Mouse (Mus musculus): Measurements from ENCODE around the gene Eef1akmt3. TPM values are rescaled to one million over a fixed set of nuclear protein-coding genes. Genes with fewer than 3 reads are reported as not detected.
"Not testable (repeated sequence)": the region's sequence is repeated elsewhere in the genome, so short reads cannot be mapped to it uniquely, and the experiment has no call there.

Eef1akmt3 gene
- polyA plus RNA-seq, 1 experiment, result 0.38 TPM

DNA sequence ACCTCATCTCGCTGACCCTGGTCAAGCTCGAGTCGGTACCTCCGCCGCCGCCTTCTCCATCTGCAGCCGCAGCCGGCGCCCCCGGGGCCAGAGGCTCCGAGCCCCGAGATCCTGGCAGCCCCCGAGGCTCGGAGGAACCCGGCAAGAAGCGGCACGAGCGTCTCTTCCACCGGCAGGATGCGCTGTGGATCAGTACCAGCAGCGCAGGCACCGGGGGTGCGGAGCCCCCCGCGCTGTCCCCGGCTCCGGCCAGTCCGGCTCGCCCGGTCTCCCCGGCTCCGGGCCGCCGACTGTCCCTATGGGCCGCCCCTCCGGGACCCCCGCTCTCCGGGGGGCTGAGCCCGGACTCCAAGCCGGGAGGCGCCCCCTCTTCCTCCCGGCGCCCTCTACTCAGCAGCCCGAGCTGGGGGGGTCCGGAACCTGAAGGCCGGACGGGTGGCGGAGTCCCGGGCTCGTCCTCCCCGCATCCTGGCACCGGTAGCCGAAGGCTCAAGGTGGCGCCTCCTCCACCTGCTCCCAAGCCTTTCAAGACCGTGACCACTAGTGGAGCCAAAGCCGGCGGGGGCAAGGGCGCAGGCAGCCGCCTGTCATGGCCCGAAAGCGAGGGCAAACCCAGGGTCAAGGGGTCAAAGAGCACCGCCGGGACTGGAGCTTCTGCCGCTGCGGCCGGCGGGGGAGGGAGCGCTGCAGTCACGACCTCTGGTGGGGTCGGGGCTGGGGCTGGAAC is 38.5 kb upstream of the Eef1akmt3 start:
- H3K4me3 ChIP-seq (replicated peaks; ENCODE audit: extremely low read depth, low read depth, low read length), result no peak overlapping the region
- TF ChIP-seq CTCF (IDR thresholded peaks at IDR 0.05; ENCODE audit: insufficient read depth, low read length) (no peak), POLR2A (IDR thresholded peaks at IDR 0.05; ENCODE audit: borderline replicate concordance, extremely low read depth, low read depth, low read length) (no peak)
- 20% methylated on average over 70 of the region's 70 CpGs for WGBS
- H3K4me1 ChIP-seq (ENCODE audit: control insufficient read depth, insufficient read depth, low read length), result peaks cover 3% of the 10 kb centered on the region
- DNase-seq, result no peak

DNA sequence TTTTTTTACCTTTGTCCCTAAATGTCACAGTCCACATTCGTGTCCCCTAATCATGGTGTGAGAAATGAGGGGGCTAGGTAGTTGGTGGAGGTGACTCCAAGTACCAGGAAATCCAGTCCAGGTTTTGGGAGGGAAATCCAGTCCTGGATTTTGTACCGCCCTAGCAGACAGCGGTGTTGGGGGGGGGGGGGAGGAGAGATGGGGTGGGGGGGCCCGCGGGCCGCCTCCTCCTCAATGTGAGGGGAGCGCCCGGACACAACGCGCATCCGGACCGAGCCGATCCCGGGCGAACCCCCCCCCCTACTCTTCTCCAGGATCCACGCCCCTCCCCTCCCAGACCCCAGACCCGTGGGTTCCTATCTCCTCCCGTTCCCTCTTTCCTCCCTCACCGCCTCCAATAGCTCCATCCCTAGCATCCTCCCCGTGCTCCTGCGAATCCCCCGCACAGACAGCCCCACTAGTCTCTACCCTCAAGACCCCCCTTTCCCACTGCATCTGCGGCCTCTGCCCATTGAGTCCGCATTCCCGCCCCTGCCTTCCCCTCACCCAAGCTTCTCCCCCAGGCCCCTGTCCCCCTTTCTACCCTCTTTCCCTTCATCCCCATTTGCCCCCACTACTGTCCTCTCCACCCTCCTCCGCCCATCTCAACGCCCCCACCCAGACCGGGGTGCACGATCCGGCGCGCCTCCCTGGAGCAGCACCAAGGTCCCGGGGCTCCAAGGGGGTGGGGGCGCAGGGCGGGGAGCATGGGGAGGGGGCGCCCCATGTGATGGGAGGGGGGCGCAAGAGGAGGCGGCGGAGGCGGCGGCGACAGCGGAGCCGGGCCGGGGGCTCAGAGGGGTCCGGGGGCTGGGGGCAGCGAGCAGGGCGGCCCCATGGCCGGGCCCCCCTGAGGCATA is 37.6 kb upstream of the Eef1akmt3 start:
- 12% methylated on average over 47 of the region's 49 CpGs for WGBS
- Histone ChIP-seq H3K4me3 (replicated peaks; ENCODE audit: extremely low read depth, low read depth, low read length) (peak overlapping the region; percentile 13), H3K4me1 (ENCODE audit: control insufficient read depth, insufficient read depth, low read length) (peaks cover 3% of the 10 kb centered on the region)
- TF ChIP-seq CTCF (IDR thresholded peaks at IDR 0.05; ENCODE audit: insufficient read depth, low read length) (no peak), POLR2A (IDR thresholded peaks at IDR 0.05; ENCODE audit: borderline replicate concordance, extremely low read depth, low read depth, low read length) (no peak)
- no peak for DNase-seq

DNA sequence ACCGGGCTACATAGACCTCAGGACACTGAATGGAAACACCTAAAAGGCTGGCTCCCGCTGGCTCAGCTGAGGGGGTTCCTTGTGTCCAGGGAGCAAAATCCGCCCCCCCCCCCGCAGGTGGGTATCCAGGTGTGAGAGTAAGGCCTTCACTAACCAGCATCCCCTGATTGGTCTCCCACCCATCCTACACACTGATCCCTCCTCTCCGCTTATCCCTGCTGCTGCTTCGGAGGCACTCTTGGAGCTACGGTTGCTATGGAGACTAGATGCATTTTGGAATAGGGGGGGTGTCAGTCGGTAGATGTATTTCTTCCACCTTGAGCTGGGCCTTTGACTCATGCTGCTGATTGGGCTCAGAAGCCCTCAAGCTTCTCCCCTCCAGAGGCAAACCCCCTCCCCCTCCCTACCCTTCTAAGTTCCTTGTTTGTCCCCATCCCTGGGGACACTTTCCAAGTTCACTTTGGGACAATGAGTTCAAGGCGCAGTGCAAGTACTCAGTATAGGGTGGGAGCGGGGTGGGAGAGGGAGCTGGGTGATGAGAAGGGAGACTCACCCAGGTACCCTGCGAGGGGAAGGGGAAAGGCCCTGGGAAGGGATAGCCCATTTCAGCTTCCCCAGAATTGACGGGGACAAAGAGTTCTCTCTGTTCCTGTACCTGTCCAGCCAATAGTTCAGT is 36.8 kb upstream of the Eef1akmt3 start:
- 16% methylated on average over 12 of the region's 12 CpGs for whole genome bisulfite sequencing
- H3K4me3 ChIP-seq (replicated peaks; ENCODE audit: extremely low read depth, low read depth, low read length), result no peak overlapping the region
- TF ChIP-seq POLR2A (IDR thresholded peaks at IDR 0.05; ENCODE audit: borderline replicate concordance, extremely low read depth, low read depth, low read length) (no peak), CTCF (IDR thresholded peaks at IDR 0.05; ENCODE audit: insufficient read depth, low read length) (no peak)
- H3K4me1 ChIP-seq (ENCODE audit: control insufficient read depth, insufficient read depth, low read length), result peaks cover 3% of the 10 kb centered on the region
- no peak for DNase-seq

DNA sequence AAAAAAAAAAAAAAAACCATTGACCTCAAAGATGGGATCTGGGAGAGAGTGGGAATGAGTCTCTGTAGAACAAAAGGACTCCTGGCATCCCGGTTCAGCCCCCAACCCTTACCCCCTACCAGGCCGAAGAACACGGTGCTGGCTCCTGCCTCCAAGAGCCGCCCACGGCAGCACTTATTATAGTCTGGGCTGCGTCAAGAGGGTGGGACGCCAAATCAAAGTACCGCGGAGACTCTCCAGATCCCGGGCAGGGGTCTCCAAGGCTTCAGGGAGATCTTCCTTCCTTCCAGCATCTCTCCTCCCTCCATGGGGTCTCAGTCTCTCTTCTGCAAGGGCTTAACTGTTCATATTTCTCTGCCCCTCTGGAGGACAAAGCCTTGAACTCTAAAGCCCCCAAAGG is 36.2 kb upstream of the Eef1akmt3 start:
- H3K4me1 ChIP-seq (ENCODE audit: control insufficient read depth, insufficient read depth, low read length), result peaks cover 3% of the 10 kb centered on the region
- TF ChIP-seq CTCF (IDR thresholded peaks at IDR 0.05; ENCODE audit: insufficient read depth, low read length), result no peak
- TF ChIP-seq POLR2A (IDR thresholded peaks at IDR 0.05; ENCODE audit: borderline replicate concordance, extremely low read depth, low read depth, low read length), result no peak
- DNase-seq, result no peak
- H3K4me3 ChIP-seq (replicated peaks; ENCODE audit: extremely low read depth, low read depth, low read length), result no peak overlapping the region
- 19% methylated on average over 10 of the region's 10 CpGs for WGBS

DNA sequence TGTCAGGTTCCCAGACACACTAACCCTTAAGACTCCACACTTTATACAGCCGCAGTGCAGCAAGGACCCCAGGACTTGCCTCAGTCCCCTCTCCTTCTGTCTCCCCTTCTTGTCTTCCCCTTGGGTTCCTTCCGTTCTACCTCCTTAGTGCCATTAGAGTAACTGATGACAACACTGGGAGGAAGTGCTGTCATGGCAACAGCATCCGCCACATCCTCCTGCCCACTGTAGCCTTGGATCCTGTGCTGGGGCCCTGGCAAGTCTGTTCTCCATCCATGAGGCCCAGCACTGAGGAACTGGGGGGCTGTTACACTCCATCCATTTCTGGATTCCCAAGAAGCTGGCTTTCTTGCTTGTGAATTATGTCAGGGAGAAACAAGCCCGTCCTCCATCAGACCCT is 34.8 kb upstream of the Eef1akmt3 start:
- TF ChIP-seq CTCF (IDR thresholded peaks at IDR 0.05; ENCODE audit: insufficient read depth, low read length), result no peak
- no peak for TF ChIP-seq POLR2A (IDR thresholded peaks at IDR 0.05; ENCODE audit: borderline replicate concordance, extremely low read depth, low read depth, low read length)
- WGBS, result 35% methylated on average over 4 of the region's 4 CpGs
- no peak for DNase-seq
- Histone ChIP-seq H3K4me1 (ENCODE audit: control insufficient read depth, insufficient read depth, low read length) (peaks cover 3% of the 10 kb centered on the region), H3K4me3 (replicated peaks; ENCODE audit: extremely low read depth, low read depth, low read length) (no peak overlapping the region)

DNA sequence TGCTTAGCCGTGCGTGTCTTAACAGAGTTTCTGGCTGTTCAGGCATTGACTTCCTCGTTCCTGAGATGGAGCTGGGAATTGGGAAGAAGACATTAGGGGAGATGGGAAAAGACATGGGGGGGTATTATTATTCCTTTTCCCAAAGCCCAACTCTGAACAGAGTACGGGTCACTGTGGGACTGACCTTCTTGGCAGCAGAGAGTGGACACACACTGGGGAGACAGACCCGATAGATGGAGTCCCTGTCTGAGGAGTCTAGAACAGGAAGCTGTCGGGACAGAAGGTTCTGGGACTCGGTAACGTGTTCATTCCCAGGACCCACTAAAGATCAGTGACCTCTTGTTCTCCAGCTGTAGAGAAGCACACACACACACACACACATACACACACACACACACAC is 34.3 kb upstream of the Eef1akmt3 start:
- H3K4me1 ChIP-seq (ENCODE audit: control insufficient read depth, insufficient read depth, low read length), result peaks cover 3% of the 10 kb centered on the region
- peak overlapping the region; percentile 57 for H3K4me3 ChIP-seq (replicated peaks; ENCODE audit: extremely low read depth, low read depth, low read length)
- TF ChIP-seq CTCF (IDR thresholded peaks at IDR 0.05; ENCODE audit: insufficient read depth, low read length) (no peak), POLR2A (IDR thresholded peaks at IDR 0.05; ENCODE audit: borderline replicate concordance, extremely low read depth, low read depth, low read length) (no peak)
- no peak for DNase-seq
- 50% methylated on average over 8 of the region's 8 CpGs for WGBS

DNA sequence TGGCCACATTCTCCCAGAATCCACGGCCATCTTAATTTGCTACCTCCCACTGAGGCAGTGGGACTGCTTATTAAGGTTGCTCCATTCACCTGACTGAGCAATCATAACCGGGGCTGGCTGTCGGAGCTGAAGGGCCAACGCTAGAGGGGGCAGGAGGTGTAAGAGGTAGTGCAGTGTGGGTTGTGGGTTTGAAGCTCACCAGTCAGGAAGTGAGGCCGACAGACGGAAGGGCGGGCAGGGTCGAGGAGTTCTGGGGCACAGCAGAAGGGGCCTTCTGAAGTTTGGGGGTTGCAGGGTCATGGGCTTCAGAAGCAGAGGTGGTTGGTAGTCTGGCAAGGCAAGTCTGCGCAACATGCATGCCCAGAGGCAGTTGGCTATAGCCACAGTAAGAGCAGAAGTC is 33.8 kb upstream of the Eef1akmt3 start, which contains the start of gene Agap2:
Gene Agap2 (plus strand): TSS at position 205 of the 400 bp plus-strand sequence.
- Histone ChIP-seq H3K4me3 (replicated peaks; ENCODE audit: extremely low read depth, low read depth, low read length) (peak within 1 kb of the TSS; percentile 57), H3K4me1 (ENCODE audit: control insufficient read depth, insufficient read depth, low read length) (peaks cover 3% of the 10 kb centered on the region)
- 0 out of 2 replicates have a peak, but pooled peaks have one; percentile 3 for TF ChIP-seq CTCF (IDR thresholded peaks at IDR 0.05; ENCODE audit: insufficient read depth, low read length)
- TF ChIP-seq POLR2A (IDR thresholded peaks at IDR 0.05; ENCODE audit: borderline replicate concordance, extremely low read depth, low read depth, low read length), result no peak
- DNase-seq, result no peak
- 47% methylated on average over 9 of the region's 9 CpGs for WGBS

DNA sequence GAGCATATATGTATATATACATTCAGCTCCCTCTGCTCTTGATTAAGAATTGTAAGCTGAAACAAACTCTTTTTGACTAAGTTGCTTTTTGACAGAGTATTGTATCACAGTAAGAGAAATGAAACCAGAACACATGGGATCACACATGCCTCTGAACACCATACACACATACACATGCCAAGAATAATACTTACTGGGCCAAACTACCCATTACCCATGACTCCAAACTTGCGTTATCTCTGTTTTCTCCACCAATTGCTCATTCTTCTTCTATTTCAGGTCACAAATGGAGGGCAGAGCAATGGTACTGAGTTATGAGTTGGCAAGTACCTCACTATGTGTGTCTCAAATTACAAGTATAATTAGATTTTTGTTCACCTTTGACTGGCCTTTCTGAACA is 32.7 kb upstream of the Eef1akmt3 start:
- H3K4me1 ChIP-seq (ENCODE audit: control insufficient read depth, insufficient read depth, low read length), result peaks cover 7% of the 10 kb centered on the region
- TF ChIP-seq CTCF (IDR thresholded peaks at IDR 0.05; ENCODE audit: insufficient read depth, low read length) (no peak), POLR2A (IDR thresholded peaks at IDR 0.05; ENCODE audit: borderline replicate concordance, extremely low read depth, low read depth, low read length) (no peak)
- WGBS, result 85% methylated on average over 1 of the region's 1 CpGs
- no peak for DNase-seq
- no peak overlapping the region for H3K4me3 ChIP-seq (replicated peaks; ENCODE audit: extremely low read depth, low read depth, low read length)

DNA sequence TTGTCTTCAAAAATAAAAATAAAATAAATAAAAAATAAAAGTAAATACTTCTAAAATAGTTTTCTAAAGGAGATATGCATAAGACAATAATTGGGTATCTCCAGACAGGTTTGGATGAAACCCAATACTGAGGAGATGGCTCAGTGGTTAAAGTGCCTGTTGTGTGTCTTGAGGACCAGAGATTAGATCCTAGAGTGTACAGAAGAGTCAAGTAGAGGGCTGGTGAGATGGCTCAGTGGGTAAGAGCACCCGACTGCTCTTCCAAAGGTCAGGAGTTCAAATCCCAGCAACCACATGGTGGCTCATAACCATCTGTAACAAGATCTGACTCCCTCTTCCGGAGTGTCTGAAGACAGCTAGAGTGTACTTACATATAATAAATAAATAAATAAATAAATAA is 31.7 kb upstream of the Eef1akmt3 start:
- H3K4me3 ChIP-seq (replicated peaks; ENCODE audit: extremely low read depth, low read depth, low read length); DNase-seq; H3K4me1 ChIP-seq (ENCODE audit: control insufficient read depth, insufficient read depth, low read length): not testable (repeated sequence)
- 69% methylated on average over 2 of the region's 2 CpGs for WGBS

DNA sequence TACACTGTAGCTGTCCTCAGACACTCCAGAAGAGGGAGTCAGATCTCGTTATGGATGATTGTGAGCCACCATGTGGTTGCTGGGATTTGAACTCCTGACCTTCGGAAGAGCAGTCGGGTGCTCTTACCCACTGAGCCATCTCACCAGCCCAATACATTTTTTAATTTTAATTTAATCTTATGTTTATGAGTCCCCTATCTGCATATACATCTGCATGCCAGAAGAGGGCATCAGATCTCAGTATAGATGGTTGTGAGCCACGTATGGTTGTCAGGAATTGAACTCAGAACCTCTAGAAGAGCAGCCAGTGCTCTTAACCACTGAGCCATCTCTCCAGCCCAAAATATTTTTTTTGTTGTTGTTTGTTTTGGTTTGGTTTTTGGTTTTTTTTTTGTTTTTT is 31.0 kb upstream of the Eef1akmt3 start:
- DNase-seq; H3K4me1 ChIP-seq (ENCODE audit: control insufficient read depth, insufficient read depth, low read length); H3K4me3 ChIP-seq (replicated peaks; ENCODE audit: extremely low read depth, low read depth, low read length): not testable (repeated sequence)
- WGBS, result 78% methylated on average over 4 of the region's 4 CpGs

Measured in lung, adult 2 months (tissue).